Mouse (Mus musculus): ENCODE measurements around the gene Tmem97. TPM values are rescaled to one million over a fixed set of nuclear protein-coding genes. Genes with fewer than 3 reads are reported as not detected.

The Tmem97 gene
- 7.9 and 9.4 TPM in 2 replicates for total RNA-seq (2023)

GRCm38 (mm10) chr11:78550168-78551058 lies at the start of gene Tmem97:
Gene Tmem97, minus strand, starts transcription at chr11:78550777.

GRCm38 (mm10) chr11:78536080-78536689 lies 14.4 kb downstream of the Tmem97 start, which contains the start of the genes Tnfaip1 and Ift20:
Gene Tnfaip1, minus strand, starts transcription at chr11:78536332.
Gene Ift20, plus strand, starts transcription at chr11:78536361.

GRCm38 (mm10) chr11:78512025-78512957 lies 38.3 kb downstream of the Tmem97 start, which contains the start of the genes Tmem199 and Poldip2:
Gene Tmem199, minus strand, starts transcription at chr11:78512172.
Gene Poldip2, plus strand, starts transcription at chr11:78512193.

DNA sequence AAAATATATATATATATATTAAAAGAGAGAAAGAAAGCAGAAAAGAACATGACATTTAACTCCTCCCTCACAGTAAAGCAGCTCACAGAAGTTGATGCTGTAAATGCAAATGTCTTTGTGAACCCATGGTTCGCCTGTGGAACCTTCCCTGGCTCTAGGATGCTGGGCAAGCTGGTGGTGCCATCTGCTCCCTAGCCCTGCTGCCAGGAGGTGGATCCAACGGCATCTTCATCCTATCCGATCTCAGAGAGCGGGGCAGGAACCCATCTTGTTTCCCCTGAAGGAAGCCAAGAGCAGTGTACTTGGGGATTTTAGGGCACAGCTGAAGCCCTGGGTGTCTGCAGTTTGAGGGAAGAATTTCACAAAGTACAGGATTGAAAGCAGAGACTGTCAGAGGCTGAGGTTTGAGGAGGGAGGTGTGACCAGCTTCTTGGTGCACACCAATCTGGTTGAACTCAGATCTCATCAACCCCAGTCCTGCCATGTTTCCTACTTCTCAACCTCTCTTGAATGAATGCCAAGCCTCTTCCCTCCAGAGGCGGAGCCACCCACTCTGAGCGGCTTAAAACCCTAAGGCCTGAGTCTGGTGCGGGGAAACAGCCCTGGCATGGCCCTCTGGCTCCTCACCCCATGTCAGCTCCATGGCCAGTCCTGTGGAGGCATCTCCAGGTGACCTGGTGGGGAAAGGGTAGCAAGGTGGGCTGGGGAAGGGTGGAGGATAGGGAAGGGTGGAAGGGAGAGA lies 47.5 kb downstream of the Tmem97 start, which contains the start of gene Sebox:
Gene Sebox (plus strand): TSS at position 539 of the 742 bp plus-strand sequence.

GRCm38 (mm10) chr11:78499004-78499403 lies 51.6 kb downstream of the Tmem97 start, which contains the start of gene Vtn:
Gene Vtn, plus strand, starts transcription at chr11:78499091.

GRCm38 (mm10) chr11:78497544-78498522 lies 52.7 kb downstream of the Tmem97 start, which contains the start of gene Sarm1:
Gene Sarm1, minus strand, starts transcription at chr11:78497754.

Other genes starting within 250 kb of the Tmem97 start
- 61.2 and 103 TPM in 2 replicates for gene Spag5, start 249.2 kb downstream of the Tmem97 start, total RNA-seq (2023)
- gene Aldoc, start 227.8 kb downstream of the Tmem97 start, total RNA-seq (2023) = 2.1 and 2.5 TPM in 2 replicates
- 34.3 and 40.8 TPM in 2 replicates for gene Pigs, start 222.4 kb downstream of the Tmem97 start, total RNA-seq (2023)
- gene Unc119, start 207.3 kb downstream of the Tmem97 start, total RNA-seq (2023) = 115 and 123 TPM in 2 replicates
- gene Foxn1, start 164.2 kb downstream of the Tmem97 start, total RNA-seq (2023) = not detected in 2 replicates
- gene Slc13a2, start 128.6 kb downstream of the Tmem97 start, total RNA-seq (2023) = not detected in 2 replicates
- gene Slc46a1, start 85.1 kb downstream of the Tmem97 start, total RNA-seq (2023) = 0.47 and 0.86 TPM in 2 replicates
- 0.09 and 0.60 TPM in 2 replicates for gene Sarm1, start 53.0 kb downstream of the Tmem97 start, total RNA-seq (2023)
- not detected in 2 replicates for gene Vtn, start 51.7 kb downstream of the Tmem97 start, total RNA-seq (2023)
- gene Sebox, start 47.3 kb downstream of the Tmem97 start, total RNA-seq (2023) = not detected in 2 replicates
- 12.7 and 18.9 TPM in 2 replicates for gene Tmem199, start 38.6 kb downstream of the Tmem97 start, total RNA-seq (2023)
- gene Poldip2, start 38.6 kb downstream of the Tmem97 start, total RNA-seq (2023) = 14.5 and 18.5 TPM in 2 replicates
- 6.4 and 8.4 TPM in 2 replicates for gene Tnfaip1, start 14.4 kb downstream of the Tmem97 start, total RNA-seq (2023)
- 24.9 and 28.1 TPM in 2 replicates for gene Ift20, start 14.4 kb downstream of the Tmem97 start, total RNA-seq (2023)
- gene Nlk, start 146.6 kb upstream of the Tmem97 start, total RNA-seq (2023) = 13.5 and 17.3 TPM in 2 replicates
- gene Ccnq, start 201.0 kb upstream of the Tmem97 start, total RNA-seq (2023) = 2.3 and 5.2 TPM in 2 replicates

Data from neutrophil, adult 65 days (primary cell).